Mouse (Mus musculus) CH12.LX (cell line): ENCODE measurements around the gene BC016579. TPM values are rescaled to one million over a fixed set of nuclear protein-coding genes. Genes with fewer than 3 reads are reported as not detected.

Experiments
- DNase-seq: peaks from one replicate; pipeline ENCODE4 v3.0.0-alpha.2; 2013; ENCODE audit errors: extremely low read depth
- H3K27ac ChIP-seq: 2 replicates; pipeline ENCODE4 v1.5.1; 2012; ENCODE audit warnings: low read depth, mild to moderate bottlenecking, control low read depth, moderate library complexity; ENCODE audit not compliant: insufficient read depth
- H3K27me3 ChIP-seq: replicated peaks from 2 replicates; pipeline ENCODE3; 2012; ENCODE audit warnings: inconsistent platforms
- H3K36me3 ChIP-seq, 2 experiments: replicated peaks in 1 of 2; 2 replicates each; pipeline versions ENCODE3 to v1.6.1; 2012; ENCODE audit warnings: inconsistent platforms in 1 of 2, low read length in 1 of 2, mild to moderate bottlenecking in 1 of 2, mixed read lengths in 1 of 2, moderate library complexity in 1 of 2; ENCODE audit not compliant: control insufficient read depth in 1 of 2, insufficient read depth in 1 of 2
- H3K4me1 ChIP-seq, 2 experiments: 2 replicates each; pipeline ENCODE4 v1.6.1; 2012; ENCODE audit warnings: inconsistent platforms in 1 of 2, moderate library complexity in 1 of 2; ENCODE audit not compliant: insufficient read depth in 2 of 2, control insufficient read depth in 1 of 2
- H3K4me2 ChIP-seq: 2 replicates; pipeline ENCODE4 v1.6.1; 2012; ENCODE audit warnings: low read depth, mild to moderate bottlenecking, control low read depth; ENCODE audit not compliant: poor library complexity, insufficient read depth, severe bottlenecking
- H3K4me3 ChIP-seq, 3 experiments: fragments of 150-350 bp in 1 of 3; sonication (generic) in 1 of 3; replicated peaks in 1 of 3; 2 replicates each; pipeline versions ENCODE3 to v1.5.1; 2011 to 2012; ENCODE audit warnings: low read depth in 2 of 3, low read length in 2 of 3, mild to moderate bottlenecking in 2 of 3, moderate library complexity in 2 of 3, control low read depth in 1 of 3, improper control_type of control experiment in 1 of 3, inconsistent platforms in 1 of 3, mixed read lengths in 1 of 3; ENCODE audit not compliant: poor library complexity in 1 of 3
- H3K79me2 ChIP-seq: replicated peaks from 2 replicates; pipeline ENCODE4 v1.6.1; 2012; ENCODE audit warnings: mild to moderate bottlenecking, moderate library complexity; ENCODE audit not compliant: control insufficient read depth, poor library complexity, insufficient read depth, severe bottlenecking; ENCODE audit errors: extremely low read depth
- H3K9ac ChIP-seq: 2 replicates; pipeline ENCODE4 v1.6.1; 2012; ENCODE audit warnings: low read depth, mild to moderate bottlenecking, control low read depth, moderate library complexity; ENCODE audit not compliant: insufficient read depth
- H3K9me3 ChIP-seq: replicated peaks from 2 replicates; pipeline ENCODE3; 2012; ENCODE audit warnings: low read length, inconsistent platforms, mixed read lengths
- CHD1 ChIP-seq: IDR thresholded peaks from 2 replicates; pipeline ENCODE4 v1.6.1; 2012; ENCODE audit warnings: low read depth, low read length, improper control_type of control experiment, inconsistent platforms
- CTCF ChIP-seq, 2 experiments: IDR thresholded peaks in 1 of 2; conservative IDR thresholded peaks in 1 of 2; 2 replicates each; pipeline ENCODE4 v1.5.1; 2011 to 2012; ENCODE audit warnings: low read depth in 2 of 2, low read length in 2 of 2, improper control_type of control experiment in 1 of 2, inconsistent platforms in 1 of 2, mild to moderate bottlenecking in 1 of 2, moderate library complexity in 1 of 2
- E2F4 ChIP-seq: IDR thresholded peaks from 2 replicates; pipeline ENCODE4 v1.6.1; 2011; ENCODE audit warnings: low read depth, low read length, improper control_type of control experiment; ENCODE audit not compliant: insufficient replicate concordance
- ELF1 ChIP-seq: IDR thresholded peaks from 2 replicates; pipeline ENCODE4 v1.6.1; 2014; ENCODE audit warnings: low read depth, mild to moderate bottlenecking, inconsistent platforms, low read length, improper control_type of control experiment
- ETS1 ChIP-seq: conservative IDR thresholded peaks from 2 replicates; pipeline ENCODE4 v1.6.1; 2012; ENCODE audit warnings: low read depth, mild to moderate bottlenecking, inconsistent platforms, low read length, improper control_type of control experiment, moderate library complexity
- GABPA ChIP-seq: IDR thresholded peaks from 2 replicates; pipeline ENCODE4 v1.6.1; 2012; ENCODE audit warnings: low read depth, low read length, improper control_type of control experiment, inconsistent platforms; ENCODE audit not compliant: insufficient replicate concordance
- HCFC1 ChIP-seq: IDR thresholded peaks from 2 replicates; pipeline ENCODE4 v1.6.1; 2012; ENCODE audit warnings: low read depth, mild to moderate bottlenecking, inconsistent platforms, low read length, improper control_type of control experiment
- JUN ChIP-seq: IDR thresholded peaks from 2 replicates; pipeline ENCODE4 v1.6.1; 2011; ENCODE audit warnings: low read depth, mild to moderate bottlenecking, low read length, improper control_type of control experiment, moderate library complexity; ENCODE audit not compliant: insufficient read depth
- JUND ChIP-seq: conservative IDR thresholded peaks from 2 replicates; pipeline ENCODE4 v1.6.1; 2011; ENCODE audit warnings: low read depth, low read length, improper control_type of control experiment
- KAT2A ChIP-seq: IDR thresholded peaks from 2 replicates; pipeline ENCODE4 v1.6.1; 2012; ENCODE audit warnings: low read length, improper control_type of control experiment, inconsistent platforms; ENCODE audit not compliant: insufficient replicate concordance
- MAFK ChIP-seq: IDR thresholded peaks from 2 replicates; pipeline ENCODE4 v1.6.1; 2011; ENCODE audit warnings: low read length, improper control_type of control experiment; ENCODE audit not compliant: insufficient replicate concordance
- MAZ ChIP-seq: IDR thresholded peaks from 2 replicates; pipeline ENCODE4 v1.6.1; 2012; ENCODE audit warnings: low read depth, mild to moderate bottlenecking, inconsistent platforms, low read length, improper control_type of control experiment, moderate library complexity
- MEF2A ChIP-seq: IDR thresholded peaks from 2 replicates; pipeline ENCODE4 v1.6.1; 2014; ENCODE audit warnings: low read depth, mild to moderate bottlenecking, inconsistent platforms, low read length, improper control_type of control experiment, borderline replicate concordance
- NELFE ChIP-seq: IDR thresholded peaks from 2 replicates; pipeline ENCODE4 v1.6.1; 2011; ENCODE audit warnings: low read depth, low read length, improper control_type of control experiment
- NRF1 ChIP-seq: IDR thresholded peaks from 2 replicates; pipeline ENCODE4 v1.6.1; 2014; ENCODE audit warnings: low read depth, mild to moderate bottlenecking, inconsistent platforms, low read length, improper control_type of control experiment, moderate library complexity
- PAX5 ChIP-seq: IDR thresholded peaks from 2 replicates; pipeline ENCODE4 v1.6.1; 2012; ENCODE audit warnings: low read length, inconsistent platforms, mixed read lengths
- POLR2A ChIP-seq: IDR thresholded peaks from 2 replicates; pipeline ENCODE4 v1.6.1; 2011; ENCODE audit warnings: low read depth, mild to moderate bottlenecking, improper control_type of control experiment, low read length
- POLR2AphosphoS2 ChIP-seq: IDR thresholded peaks from 2 replicates; pipeline ENCODE4 v1.6.1; 2011; ENCODE audit warnings: low read depth, low read length, improper control_type of control experiment
- RAD21 ChIP-seq: IDR thresholded peaks from 2 replicates; pipeline ENCODE4 v1.6.1; 2011; ENCODE audit warnings: low read depth, mild to moderate bottlenecking, low read length, improper control_type of control experiment, moderate library complexity
- TBP ChIP-seq: conservative IDR thresholded peaks from 2 replicates; pipeline ENCODE4 v1.6.1; 2011; ENCODE audit warnings: low read depth, low read length, improper control_type of control experiment
- UBTF ChIP-seq: IDR thresholded peaks from 2 replicates; pipeline ENCODE4 v1.6.1; 2012; ENCODE audit warnings: low read depth, mild to moderate bottlenecking, inconsistent platforms, low read length, improper control_type of control experiment, moderate library complexity
- USF2 ChIP-seq: conservative IDR thresholded peaks from 2 replicates; pipeline ENCODE4 v1.6.1; 2011; ENCODE audit warnings: low read depth, low read length, improper control_type of control experiment
- ZKSCAN1 ChIP-seq: IDR thresholded peaks from 2 replicates; pipeline ENCODE4 v1.6.1; 2012; ENCODE audit warnings: low read depth, inconsistent platforms, low read length, improper control_type of control experiment, borderline replicate concordance
- ZMIZ1 ChIP-seq: IDR thresholded peaks from 2 replicates; pipeline ENCODE4 v1.6.1; 2012; ENCODE audit warnings: low read depth, mild to moderate bottlenecking, inconsistent platforms, low read length, improper control_type of control experiment
- ZNF384 ChIP-seq: IDR thresholded peaks from 2 replicates; pipeline ENCODE4 v1.6.1; 2012; ENCODE audit warnings: low read depth, low read length, improper control_type of control experiment, inconsistent platforms
- dilution Hi-C: fragments of 300-500 bp; cut with MboI; formaldehyde crosslinking; loops from 2 replicates; pipeline ENCODE4 v1.14.3; 2020; ENCODE audit warnings: low sequenced_read_pairs; ENCODE audit not compliant: extremely low pct_unique_long_range_greater_than_20kb, extremely low pct_ligation_motif_present
- in situ Hi-C: fragments of 300-500 bp; cut with MboI; formaldehyde crosslinking; loops from 3 replicates; pipeline ENCODE4 v1.14.3; 2019; ENCODE audit warnings: low sequenced_read_pairs, low pct_ligation_motif_present, low pct_unique_long_range_greater_than_20kb, mixed read lengths
- polyA plus RNA-seq: library from polyadenylated mRNA; unstranded; fragments of >175 nt; gene quantifications from 2 replicates; pipeline ENCODE4 v1.2.1, GENCODE M21; 2012; ENCODE audit warnings: low read depth; ENCODE audit not compliant: insufficient read length
- total RNA-seq, 2 experiments: library from RNA; depleted of rRNA; stranded (reverse); fragments of 300-350 nt in 1 of 2; fragments of >200 nt in 1 of 2; gene quantifications; 2 replicates each; pipeline ENCODE4 v1.2.3; 2012 to 2014

The BC016579 gene
- total and polyA plus RNA-seq, 3 experiments, result not detected

DNA sequence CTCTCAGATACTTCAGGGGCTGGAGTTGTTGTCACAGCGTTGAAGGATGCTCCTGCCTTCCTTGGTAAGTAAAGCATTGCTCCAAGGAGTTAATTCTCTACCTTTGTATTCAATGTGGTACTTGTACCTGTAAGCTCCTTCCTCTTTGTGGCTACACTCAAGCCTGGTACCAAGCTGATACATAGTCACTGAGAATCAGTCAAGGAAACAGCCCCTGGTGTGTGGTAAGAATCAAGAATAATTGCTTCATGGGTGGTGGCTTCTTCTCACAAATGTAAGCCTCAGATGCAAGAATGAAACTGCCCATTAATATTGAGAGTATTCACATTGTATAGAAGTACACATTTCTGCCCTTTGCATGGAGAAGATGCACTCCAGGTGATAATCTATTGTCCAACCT is 37.9 kb downstream of the BC016579 start:
- no peaks in the 10 kb centered on the region for H3K79me2 ChIP-seq
- no peak for TF ChIP-seq PAX5
- TF ChIP-seq ZKSCAN1, result no peak
- no peak for TF ChIP-seq USF2
- no peak for TF ChIP-seq JUN
- TF ChIP-seq CTCF (conservative IDR thresholded peaks at IDR 0.05 in 1 of 2, IDR thresholded peaks at IDR 0.05 in 1 of 2; ENCODE audit: low read depth in 2 of 2, low read length in 2 of 2), result no peak
- TF ChIP-seq TBP, result no peak
- no peak for TF ChIP-seq ZMIZ1
- no peak for TF ChIP-seq POLR2AphosphoS2
- TF ChIP-seq NELFE, result no peak
- TF ChIP-seq KAT2A, result no peak
- TF ChIP-seq JUND, result no peak
- no peak for TF ChIP-seq POLR2A
- no peak for TF ChIP-seq HCFC1
- no peak for TF ChIP-seq MAZ
- no peak for TF ChIP-seq NRF1
- no peak overlapping the region for H3K27ac ChIP-seq
- in situ Hi-C loops, result no loop called here
- DNase-seq, result no peak
- H3K9me3 ChIP-seq, result no peaks in the 10 kb centered on the region
- dilution Hi-C loops, result no loop called here
- H3K4me1 ChIP-seq, result no peaks in the 10 kb centered on the region
- no peak overlapping the region for H3K9ac ChIP-seq
- H3K27me3 ChIP-seq, result no peaks in the 10 kb centered on the region
- H3K4me3 ChIP-seq, result no peak overlapping the region
- no peaks in the 10 kb centered on the region for H3K36me3 ChIP-seq
- H3K4me2 ChIP-seq, result no peak overlapping the region

DNA sequence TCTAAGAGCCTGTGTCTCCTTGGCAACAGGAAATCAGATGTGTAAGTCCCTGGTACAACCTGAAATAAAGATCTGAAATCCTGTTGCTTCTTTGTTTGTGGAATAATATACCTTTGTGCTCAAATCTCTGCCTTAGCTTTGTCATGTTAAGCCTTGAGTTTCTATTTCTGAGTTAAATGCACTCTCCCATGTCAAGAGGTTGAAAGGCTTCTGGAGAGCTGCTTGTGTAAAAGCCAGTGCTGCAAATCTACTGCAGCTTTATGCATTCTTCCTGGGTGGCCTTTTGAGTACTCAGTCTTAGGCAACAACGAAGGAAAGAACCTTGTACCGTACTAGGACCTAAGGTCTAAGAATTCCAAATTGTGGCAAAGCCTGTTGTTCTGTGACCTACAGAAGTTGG is 40.6 kb downstream of the BC016579 start:
- Histone ChIP-seq H3K9me3 (no peaks in the 10 kb centered on the region), H3K9ac (no peak overlapping the region), H3K27me3 (no peaks in the 10 kb centered on the region), H3K4me3 (no peak overlapping the region), H3K36me3 (no peaks in the 10 kb centered on the region), H3K4me2 (no peak overlapping the region), H3K27ac (no peak overlapping the region), H3K79me2 (no peaks in the 10 kb centered on the region), H3K4me1 (peaks cover 0 to 10% of the 10 kb centered on the region in 2 experiments; a peak in 2 of 4 replicates)
- in situ Hi-C loops, result no loop called here
- TF ChIP-seq ZKSCAN1 (no peak), MEF2A (no peak), NRF1 (no peak), RAD21 (no peak), MAZ (no peak), GABPA (no peak), UBTF (no peak), CHD1 (no peak), HCFC1 (no peak), MAFK (no peak), E2F4 (no peak), ZNF384 (no peak), ETS1 (no peak), ELF1 (no peak)
- DNase-seq, result no peak
- dilution Hi-C loops, result no loop called here
